Mouse (Mus musculus) hindbrain, embryonic 12.5 days (tissue): Measurements from ENCODE around the gene Dirc2. TPM values are rescaled to one million over a fixed set of nuclear protein-coding genes. Genes with fewer than 3 reads are reported as not detected.

ENCODE experiments used
- ATAC-seq: fragments of 200-750 bp; cut with Nextera tagmentation; 2 replicates; pipeline ENCODE4 v1.8.0; 2017; ENCODE audit warnings: moderate TSS enrichment; ENCODE audit not compliant: low FRiP score
- H3K27ac ChIP-seq: fragments of 300-500 bp; sonication (generic); 2 replicates; pipeline ENCODE4 v1.5.1; 2016; ENCODE audit warnings: mild to moderate bottlenecking
- H3K27me3 ChIP-seq: fragments of 300-500 bp; sonication (generic); 2 replicates; pipeline ENCODE4 v1.6.1; 2016; ENCODE audit warnings: mild to moderate bottlenecking
- H3K36me3 ChIP-seq: fragments of 300-500 bp; sonication (generic); 2 replicates; pipeline ENCODE4 v1.6.1; 2016; ENCODE audit warnings: mild to moderate bottlenecking
- H3K4me1 ChIP-seq: fragments of 300-500 bp; sonication (generic); 2 replicates; pipeline ENCODE4 v1.6.1; 2016
- H3K4me2 ChIP-seq: fragments of 300-500 bp; sonication (generic); replicated peaks from 2 replicates; pipeline ENCODE4 v1.6.1; 2016; ENCODE audit warnings: mild to moderate bottlenecking
- H3K4me3 ChIP-seq: fragments of 300-500 bp; sonication (generic); 2 replicates; pipeline ENCODE4 v1.5.1; 2016; ENCODE audit warnings: mild to moderate bottlenecking
- H3K9ac ChIP-seq: fragments of 300-500 bp; sonication (generic); 2 replicates; pipeline ENCODE4 v1.6.1; 2016; ENCODE audit warnings: mild to moderate bottlenecking, moderate library complexity
- H3K9me3 ChIP-seq: fragments of 300-500 bp; sonication (generic); replicated peaks from 2 replicates; pipeline ENCODE4 v1.6.1; 2016; ENCODE audit warnings: mild to moderate bottlenecking
- WGBS: fragments of 180-500 bp; shearing (Covaris S2); methylation state at CpG from one replicate; pipeline ENCODE4 v1.1.7; 2016; 5-methylcytosine and 5-hydroxymethylcytosine counted together
- polyA plus RNA-seq: library from polyadenylated mRNA; unstranded; fragments of >200 nt; fragmentation: Nextera tagmentation; extraction: Ambion mirVana; gene quantifications from 2 replicates; pipeline ENCODE4 v1.2.1, GENCODE M21; 2016

Gene Dirc2
- polyA plus RNA-seq, result 32.4 and 32.9 TPM in 2 replicates

GRCm38 (mm10) chr16:35768785-35769642 lies at the start of gene Dirc2:
Dirc2 (minus strand) TSS chr16:35769356.
- Histone ChIP-seq H3K9ac (peak within 1 kb of the TSS; percentile 97), H3K4me2 (peak within 1 kb of the TSS; percentile 83), H3K4me3 (peak within 1 kb of the TSS; percentile 93), H3K36me3 (no peaks in the 10 kb centered on the region), H3K9me3 (no peaks in the 10 kb centered on the region), H3K27ac (peak within 1 kb of the TSS; percentile 81), H3K27me3 (no peaks in the 10 kb centered on the region), H3K4me1 (peaks cover 30% of the 10 kb centered on the region)
- WGBS, result under 1% methylated on average over 58 of the region's 78 CpGs
- peak; percentile 80 for ATAC-seq

GRCm38 (mm10) chr16:35817255-35818089 lies 48.3 kb upstream of the Dirc2 start:
- H3K36me3 ChIP-seq, result peaks cover 24% of the 10 kb centered on the region
- ATAC-seq, result peak; percentile 82

GRCm38 (mm10) chr16:35813119-35813518 lies 44.0 kb upstream of the Dirc2 start:
- 87% methylated on average over 3 of the region's 3 CpGs for WGBS

More at GRCm38 (mm10) chr16:35817255-35818089, 48.3 kb upstream of the Dirc2 start:
- Histone ChIP-seq H3K4me2 (no peak overlapping the region), H3K27me3 (no peaks in the 10 kb centered on the region), H3K9me3 (no peaks in the 10 kb centered on the region), H3K9ac (no peak overlapping the region), H3K4me3 (no peak overlapping the region), H3K4me1 (no peaks in the 10 kb centered on the region), H3K27ac (no peak overlapping the region)
- WGBS, result 38% methylated on average over 13 of the region's 13 CpGs

DNA sequence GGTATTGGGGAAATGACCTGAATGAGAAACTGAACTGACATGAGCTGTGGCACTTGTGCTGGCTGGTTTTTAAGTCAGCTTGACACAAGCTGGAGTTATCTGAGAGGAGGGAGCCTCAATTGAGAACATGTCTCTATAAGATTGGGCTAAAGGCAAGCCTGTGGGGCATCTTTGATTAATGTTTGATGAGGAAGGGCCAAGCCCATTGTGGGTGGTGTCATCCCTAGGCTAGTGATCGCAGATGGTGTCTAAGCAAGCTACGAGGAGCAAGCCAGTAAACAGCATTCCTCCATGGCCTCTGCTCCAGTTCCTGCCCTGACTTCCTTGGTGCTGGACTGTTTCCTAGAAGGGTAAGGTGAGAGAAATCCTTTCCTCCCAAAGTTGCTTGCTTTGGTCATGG lies 39.7 kb upstream of the Dirc2 start:
- H3K27ac ChIP-seq, result no peak overlapping the region
- H3K4me2 ChIP-seq, result no peak overlapping the region
- no peaks in the 10 kb centered on the region for H3K27me3 ChIP-seq
- WGBS, result 98% methylated on average over 2 of the region's 2 CpGs
- no peak overlapping the region for H3K9ac ChIP-seq
- no peak overlapping the region for H3K4me3 ChIP-seq
- no peak for ATAC-seq
- no peaks in the 10 kb centered on the region for H3K9me3 ChIP-seq
- peaks cover 4% of the 10 kb centered on the region; the same call in 1 of the 2 replicates for H3K36me3 ChIP-seq
- no peaks in the 10 kb centered on the region for H3K4me1 ChIP-seq

More at GRCm38 (mm10) chr16:35813119-35813518, 44.0 kb upstream of the Dirc2 start:
- H3K4me1 ChIP-seq, result no peaks in the 10 kb centered on the region
- no peak overlapping the region for H3K27ac ChIP-seq
- H3K27me3 ChIP-seq, result no peaks in the 10 kb centered on the region
- ATAC-seq, result no peak
- H3K4me2 ChIP-seq, result no peak overlapping the region
- no peaks in the 10 kb centered on the region for H3K9me3 ChIP-seq
- H3K4me3 ChIP-seq, result no peak overlapping the region
- no peak overlapping the region for H3K9ac ChIP-seq
- peaks cover 8% of the 10 kb centered on the region; the same call in 1 of the 2 replicates for H3K36me3 ChIP-seq

DNA sequence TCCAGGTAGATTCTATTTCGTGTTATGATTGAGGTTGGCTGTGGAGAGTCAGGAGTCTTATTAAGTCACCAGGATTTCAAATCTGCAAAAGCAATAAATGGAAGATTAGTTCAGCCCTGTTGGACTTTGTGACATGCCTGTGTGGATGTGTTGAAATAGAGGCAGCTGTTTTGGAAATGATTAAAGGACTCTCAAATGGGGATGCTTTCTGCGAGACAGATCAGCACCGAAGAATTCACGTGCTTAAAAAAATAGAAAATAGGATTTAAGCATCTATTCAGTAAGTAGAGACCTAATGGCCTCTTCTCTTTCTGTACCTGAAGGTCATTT lies 38.5 kb upstream of the Dirc2 start:
- ATAC-seq, result no peak
- no peak overlapping the region for H3K9ac ChIP-seq
- no peaks in the 10 kb centered on the region for H3K4me1 ChIP-seq
- H3K4me3 ChIP-seq, result no peak overlapping the region
- no peaks in the 10 kb centered on the region for H3K27me3 ChIP-seq
- H3K9me3 ChIP-seq, result no peaks in the 10 kb centered on the region
- H3K4me2 ChIP-seq, result no peak overlapping the region
- H3K27ac ChIP-seq, result no peak overlapping the region
- peaks cover 4% of the 10 kb centered on the region; the same call in 1 of the 2 replicates for H3K36me3 ChIP-seq
- 86% methylated on average over 4 of the region's 4 CpGs for WGBS

GRCm38 (mm10) chr16:35806973-35807662 lies 38.0 kb upstream of the Dirc2 start:
- H3K4me2 ChIP-seq, result no peak overlapping the region
- H3K9ac ChIP-seq, result no peak overlapping the region
- no peaks in the 10 kb centered on the region for H3K27me3 ChIP-seq
- peaks cover 4% of the 10 kb centered on the region; the same call in 1 of the 2 replicates for H3K36me3 ChIP-seq
- no peaks in the 10 kb centered on the region for H3K9me3 ChIP-seq
- 89% methylated on average over 6 of the region's 6 CpGs for WGBS
- H3K4me1 ChIP-seq, result no peaks in the 10 kb centered on the region
- H3K4me3 ChIP-seq, result no peak overlapping the region
- no peak overlapping the region for H3K27ac ChIP-seq
- no peak for ATAC-seq

DNA sequence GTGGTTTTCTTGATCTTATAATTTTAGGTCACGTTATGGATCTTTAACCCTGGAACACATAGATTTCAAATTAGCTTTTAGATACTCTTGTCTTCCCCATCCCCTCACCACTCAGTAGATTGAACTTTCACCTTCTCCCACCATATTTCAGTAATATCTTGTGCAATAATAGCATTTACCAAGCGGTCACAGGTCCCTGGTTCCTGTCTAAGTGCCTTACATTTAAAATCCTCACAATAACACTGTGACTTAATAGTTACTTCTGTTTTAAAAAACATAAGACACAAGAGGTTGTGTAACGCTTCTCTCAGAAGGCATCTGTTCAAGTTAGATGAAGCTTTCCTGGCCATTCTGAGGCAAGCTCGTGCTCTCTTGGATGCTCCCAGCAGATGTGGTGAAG lies 34.6 kb upstream of the Dirc2 start:
- no peak for ATAC-seq

DNA sequence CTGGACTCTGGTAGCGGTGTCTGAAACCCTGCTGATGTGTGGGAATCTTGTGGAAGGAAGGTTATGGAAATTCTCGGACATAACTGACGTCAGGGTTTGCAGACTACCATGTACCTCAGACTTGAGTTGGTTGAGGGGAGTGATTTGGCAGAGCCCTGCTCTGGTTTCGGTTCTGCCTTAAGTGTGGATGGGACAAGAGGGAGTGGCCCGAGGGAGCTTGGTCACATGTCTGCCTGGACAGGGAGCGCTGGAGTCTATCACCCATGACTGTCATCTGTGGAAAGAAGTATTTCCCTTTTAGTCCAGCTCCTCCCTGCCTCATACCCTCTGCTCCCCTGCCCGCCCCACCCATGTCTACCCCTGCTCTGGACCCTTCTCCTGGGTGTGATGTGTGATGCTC lies 33.0 kb upstream of the Dirc2 start:
- peaks cover 25% of the 10 kb centered on the region for H3K36me3 ChIP-seq

More for the DNA sequence above, 34.6 kb upstream of the Dirc2 start:
- no peak overlapping the region for H3K27ac ChIP-seq
- no peak overlapping the region for H3K4me3 ChIP-seq
- 0 out of 2 replicates have a peak, but pooled peaks cover 3% of the 10 kb centered on the region for H3K9me3 ChIP-seq
- no peak overlapping the region for H3K4me2 ChIP-seq
- H3K36me3 ChIP-seq, result peaks cover 20% of the 10 kb centered on the region
- no peaks in the 10 kb centered on the region for H3K4me1 ChIP-seq
- WGBS, result 96% methylated on average over 4 of the region's 4 CpGs
- H3K27me3 ChIP-seq, result no peaks in the 10 kb centered on the region
- H3K9ac ChIP-seq, result no peak overlapping the region

DNA sequence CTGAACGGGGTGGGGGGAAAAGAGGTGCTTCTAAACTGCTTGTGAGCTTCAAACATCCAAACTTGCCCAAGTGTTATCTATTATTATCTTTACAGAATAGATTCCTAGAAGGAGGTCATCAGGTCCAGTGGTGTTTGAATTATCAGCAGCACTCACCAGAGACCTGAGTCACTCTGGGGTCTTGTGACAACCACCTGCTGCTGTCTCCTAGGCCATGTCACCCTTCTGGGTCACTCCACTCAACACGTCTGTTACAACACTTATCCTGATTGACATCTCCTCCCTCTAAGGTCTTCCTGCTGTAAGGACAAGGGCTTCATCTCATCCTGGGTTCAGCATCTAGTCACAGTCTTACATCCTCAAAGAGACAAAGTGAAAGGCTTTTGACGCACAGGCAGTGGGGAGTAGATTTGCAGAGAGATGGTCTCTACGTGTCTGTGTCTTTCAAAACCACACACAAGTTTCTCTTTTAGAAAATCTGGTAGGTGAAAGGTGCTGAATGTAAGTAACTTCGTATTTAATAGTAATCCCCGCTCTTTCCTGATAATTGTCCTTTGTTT lies 22.9 kb upstream of the Dirc2 start:
- ATAC-seq, result no peak
- 80% methylated on average over 6 of the region's 6 CpGs for WGBS

More for the DNA sequence above, 33.0 kb upstream of the Dirc2 start:
- Histone ChIP-seq H3K4me3 (no peak overlapping the region), H3K4me1 (no peaks in the 10 kb centered on the region), H3K9ac (no peak overlapping the region), H3K4me2 (no peak overlapping the region), H3K27ac (no peak overlapping the region), H3K27me3 (no peaks in the 10 kb centered on the region), H3K9me3 (0 out of 2 replicates have a peak, but pooled peaks cover 3% of the 10 kb centered on the region)
- no peak for ATAC-seq
- WGBS, result 89% methylated on average over 7 of the region's 7 CpGs

DNA sequence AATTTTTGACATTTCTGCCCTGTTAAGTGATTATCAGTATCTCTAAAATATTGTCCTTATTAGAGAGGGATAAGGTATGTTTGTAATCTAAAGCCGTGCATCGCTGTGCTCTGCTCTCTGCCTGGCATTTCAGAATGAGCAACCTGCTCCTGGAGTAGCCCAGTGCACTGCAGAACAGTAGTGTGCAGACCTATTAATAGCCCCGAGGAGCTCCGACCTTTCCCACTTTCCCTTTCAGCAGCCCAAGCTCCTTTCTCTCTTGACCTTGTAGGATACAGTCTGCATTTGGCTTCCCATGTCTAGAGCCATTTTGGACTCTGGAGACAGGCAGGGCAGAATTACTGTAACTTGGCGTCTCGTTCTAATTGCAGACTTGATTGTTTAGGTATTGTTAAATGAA lies 19.2 kb upstream of the Dirc2 start:
- H3K27me3 ChIP-seq, result no peaks in the 10 kb centered on the region
- H3K27ac ChIP-seq, result no peak overlapping the region
- no peak for ATAC-seq
- no peak overlapping the region for H3K4me3 ChIP-seq
- peaks cover 9% of the 10 kb centered on the region for H3K36me3 ChIP-seq
- 96% methylated on average over 6 of the region's 6 CpGs for WGBS
- H3K4me2 ChIP-seq, result no peak overlapping the region
- H3K9me3 ChIP-seq, result no peaks in the 10 kb centered on the region
- peaks cover 10% of the 10 kb centered on the region for H3K4me1 ChIP-seq
- no peak overlapping the region for H3K9ac ChIP-seq

More for the DNA sequence above, 22.9 kb upstream of the Dirc2 start:
- Histone ChIP-seq H3K9ac (no peak overlapping the region), H3K4me3 (no peak overlapping the region), H3K27me3 (no peaks in the 10 kb centered on the region), H3K4me2 (no peak overlapping the region), H3K27ac (no peak overlapping the region), H3K4me1 (peaks cover 8% of the 10 kb centered on the region), H3K9me3 (no peaks in the 10 kb centered on the region), H3K36me3 (peaks cover 9% of the 10 kb centered on the region)

- 47% methylated on average over 8 of the region's 8 CpGs for WGBS
- Histone ChIP-seq H3K4me1 (peaks cover 10% of the 10 kb centered on the region), H3K4me3 (no peak overlapping the region), H3K4me2 (no peak overlapping the region), H3K27me3 (no peaks in the 10 kb centered on the region), H3K9ac (no peak overlapping the region), H3K9me3 (no peaks in the 10 kb centered on the region), H3K27ac (peak overlapping the region; percentile 52; the same call in 1 of the 2 replicates), H3K36me3 (peaks cover 9% of the 10 kb centered on the region)
- ATAC-seq, result peak; percentile 85
Observed at GRCm38 (mm10) chr16:35787568-35788189, 18.5 kb upstream of the Dirc2 start.
